In genomic region chr5:114373581-114373980, GRCm38 (mm10) we compare ENCODE assay signal across 11 mouse cellular contexts. TPM values are rescaled to one million over a fixed set of nuclear protein-coding genes. Genes with fewer than 3 reads are reported as not detected.
DNase-seq lines count a peak whose midpoint lies in the region; ATAC-seq and TF ChIP-seq lines count a peak whose summit lies in the region.
"Had no signal": no experiment of that assay in that cellular context is flagged by ENCODE, and none has a peak within 500 bp of the region (broad histone marks: within the 10 kb centered on the region; RNA-seq: fewer than 3 reads in every experiment).

No protein-coding gene starts in this region.

- H3K9ac ChIP-seq in heart, embryonic 11.5 days (ENCODE audit: low read depth, low read length) = peak overlapping the region; percentile 34; the same call in 1 of the 2 replicates
- no peak overlapping the region for H3K9ac ChIP-seq in liver, embryonic 12.5 days
- H3K9ac ChIP-seq in forebrain, embryonic 15.5 days (replicated peaks) = no peak overlapping the region

- DNase-seq in heart, postnatal 10 days = no peak
- no peak for DNase-seq in layer of hippocampus, adult 2 months (ENCODE audit: low spot score in 2 of 2)
- DNase-seq in layer of hippocampus, postnatal 36 days = no peak
- DNase-seq in embryonic facial prominence, embryonic 10.5 days (ENCODE audit: low spot score) = no peak
- DNase-seq: left cerebral cortex, postnatal 4 days; thymus, postnatal 36 days had no signal

- H3K27me3 ChIP-seq in heart, embryonic 11.5 days (ENCODE audit: control insufficient read depth, insufficient read depth, low read length) = no peaks in the 10 kb centered on the region
- H3K27me3 ChIP-seq in embryonic facial prominence, embryonic 10.5 days (replicated peaks; ENCODE audit: low read depth, poor library complexity, severe bottlenecking) = no peaks in the 10 kb centered on the region
- H3K27me3 ChIP-seq in liver, embryonic 12.5 days (replicated peaks) = no peaks in the 10 kb centered on the region
- no peaks in the 10 kb centered on the region for H3K27me3 ChIP-seq in forebrain, embryonic 15.5 days

- peaks cover 15% of the 10 kb centered on the region for H3K36me3 ChIP-seq in heart, embryonic 11.5 days (ENCODE audit: control insufficient read depth, insufficient read depth, low read length)
- peaks cover 87% of the 10 kb centered on the region for H3K36me3 ChIP-seq in embryonic facial prominence, embryonic 10.5 days (replicated peaks)
- H3K36me3 ChIP-seq in liver, embryonic 12.5 days = peaks cover 60% of the 10 kb centered on the region
- peaks cover 51% of the 10 kb centered on the region for H3K36me3 ChIP-seq in forebrain, embryonic 15.5 days

- WGBS in heart, embryonic 11.5 days (ENCODE audit: insufficient replicate concordance) = 80% methylated on average over 9 of the region's 9 CpGs
- WGBS in embryonic facial prominence, embryonic 10.5 days = 87% methylated on average over 9 of the region's 9 CpGs
- WGBS in liver, embryonic 12.5 days (ENCODE audit: insufficient replicate concordance) = 83% methylated on average over 9 of the region's 9 CpGs
- 90% methylated on average over 9 of the region's 9 CpGs for WGBS in forebrain, embryonic 15.5 days

- no peak for TF ChIP-seq CTCF in layer of hippocampus, adult 2 months (conservative IDR thresholded peaks at IDR 0.05)

- no peak overlapping the region for H3K4me3 ChIP-seq in heart, embryonic 11.5 days (ENCODE audit: low read depth, low read length)
- H3K4me3 ChIP-seq in layer of hippocampus, adult 2 months = no peak overlapping the region
- H3K4me3 ChIP-seq in embryonic facial prominence, embryonic 10.5 days = no peak overlapping the region
- no peak overlapping the region for H3K4me3 ChIP-seq in liver, embryonic 12.5 days
- H3K4me3 ChIP-seq in forebrain, embryonic 15.5 days = no peak overlapping the region

- no peak for ATAC-seq in heart, embryonic 11.5 days (replicated peaks; ENCODE audit: insufficient number of reproducible peaks, low FRiP score, low TSS enrichment)
- no peak for ATAC-seq in liver, embryonic 12.5 days
- no peak for ATAC-seq in megakaryocyte progenitor cell, adult 5-6 weeks (replicated peaks; ENCODE audit: poor library complexity)
- ATAC-seq in forebrain, embryonic 15.5 days (replicated peaks) = no peak

- no peak overlapping the region for H3K4me2 ChIP-seq in heart, embryonic 11.5 days
- no peak overlapping the region for H3K4me2 ChIP-seq in liver, embryonic 12.5 days
- H3K4me2 ChIP-seq in forebrain, embryonic 15.5 days (replicated peaks) = no peak overlapping the region

- intact Hi-C loops in heart, postnatal 10 days (cut with DNase I) = no loop called here

- H3K4me1 ChIP-seq in heart, embryonic 11.5 days (ENCODE audit: control insufficient read depth, insufficient read depth, low read length) = peaks cover 82% of the 10 kb centered on the region
- peaks cover 76% of the 10 kb centered on the region for H3K4me1 ChIP-seq in embryonic facial prominence, embryonic 10.5 days
- H3K4me1 ChIP-seq in liver, embryonic 12.5 days = peaks cover 91% of the 10 kb centered on the region
- H3K4me1 ChIP-seq in forebrain, embryonic 15.5 days = peaks cover 26% of the 10 kb centered on the region

- H3K9me3 ChIP-seq in heart, embryonic 11.5 days (replicated peaks; ENCODE audit: control insufficient read depth, low read length) = no peaks in the 10 kb centered on the region
- no peaks in the 10 kb centered on the region for H3K9me3 ChIP-seq in embryonic facial prominence, embryonic 10.5 days
- no peaks in the 10 kb centered on the region for H3K9me3 ChIP-seq in liver, embryonic 12.5 days (replicated peaks)
- H3K9me3 ChIP-seq in forebrain, embryonic 15.5 days = no peaks in the 10 kb centered on the region

- peak overlapping the region; percentile 37; the same call in 1 of the 2 replicates for H3K27ac ChIP-seq in heart, embryonic 11.5 days (ENCODE audit: low read depth, low read length)
- H3K27ac ChIP-seq in layer of hippocampus, adult 2 months = peak overlapping the region; percentile 48; the same call in 1 of the 2 replicates
- H3K27ac ChIP-seq in embryonic facial prominence, embryonic 10.5 days (replicated peaks) = peak overlapping the region; percentile 86; the same call in 1 of the 2 replicates
- H3K27ac ChIP-seq in liver, embryonic 12.5 days = 0 out of 2 replicates have a peak overlapping the region, but pooled peaks have one; percentile 52
- no peak overlapping the region for H3K27ac ChIP-seq in forebrain, embryonic 15.5 days (replicated peaks)
- H3K27ac ChIP-seq: macrophage had no signal

RNA-seq across cellular contexts. Expression of gene Kctd10, which starts 6.7 kb away (rescaled TPM):
- 84.8 and 112 TPM in 2 replicates for polyA plus RNA-seq in heart, embryonic 11.5 days (2014; fragmentation: Nextera tagmentation; extraction: Ambion mirVana)
- 10 to 100 TPM; 80.7 to 80.8 TPM for total RNA-seq in heart, postnatal 10 days (2021)
- 10 to 100 TPM; 51.5 to 51.7 TPM for total RNA-seq in layer of hippocampus, adult 2 months (2021)
- total RNA-seq in layer of hippocampus, postnatal 36 days (2021) = 10 to 100 TPM; 47.5 to 48.3 TPM
- 112 and 116 TPM in 2 replicates for polyA plus RNA-seq in embryonic facial prominence, embryonic 10.5 days (2016; fragmentation: Nextera tagmentation; extraction: Ambion mirVana)
- 35.5 and 36.2 TPM in 2 replicates for polyA plus RNA-seq in liver, embryonic 12.5 days (2016; fragmentation: Nextera tagmentation; extraction: Ambion mirVana)
- total RNA-seq in megakaryocyte progenitor cell, adult 5-6 weeks (2015) = 17.8 and 19.8 TPM in 2 replicates
- total RNA-seq in megakaryocyte progenitor cell, adult 5-6 weeks (2017) = 35.8 and 38.6 TPM in 2 replicates
- 85.7 and 89.3 TPM in 2 replicates for polyA plus RNA-seq in forebrain, embryonic 15.5 days (2015; fragmentation: Nextera tagmentation; extraction: Ambion mirVana)

RNA-seq across cellular contexts. Expression of gene Ube3b, which starts 6.8 kb away (rescaled TPM):
- polyA plus RNA-seq in heart, embryonic 11.5 days (2014; fragmentation: Nextera tagmentation; extraction: Ambion mirVana) = 43.0 and 54.7 TPM in 2 replicates
- total RNA-seq in heart, postnatal 10 days (2021) = 10 to 100 TPM; 68.1 to 70.7 TPM
- total RNA-seq in layer of hippocampus, adult 2 months (2021) = 10 to 100 TPM; 80.8 to 85.6 TPM
- total RNA-seq in layer of hippocampus, postnatal 36 days (2021) = 10 to 100 TPM; 78.0 to 81.6 TPM
- polyA plus RNA-seq in embryonic facial prominence, embryonic 10.5 days (2016; fragmentation: Nextera tagmentation; extraction: Ambion mirVana) = 54.3 and 54.8 TPM in 2 replicates
- 25.0 and 26.5 TPM in 2 replicates for polyA plus RNA-seq in liver, embryonic 12.5 days (2016; fragmentation: Nextera tagmentation; extraction: Ambion mirVana)
- 26.5 and 26.6 TPM in 2 replicates for total RNA-seq in megakaryocyte progenitor cell, adult 5-6 weeks (2015)
- total RNA-seq in megakaryocyte progenitor cell, adult 5-6 weeks (2017) = 16.7 and 18.5 TPM in 2 replicates
- polyA plus RNA-seq in forebrain, embryonic 15.5 days (2015; fragmentation: Nextera tagmentation; extraction: Ambion mirVana) = 40.9 and 41.3 TPM in 2 replicates
